Mouse (Mus musculus): Measurements from ENCODE around the gene Tbl1x.
A peak's percentile ranks its signal among the peaks of the same experiment; 100 is the strongest.

The Tbl1x gene

DNA sequence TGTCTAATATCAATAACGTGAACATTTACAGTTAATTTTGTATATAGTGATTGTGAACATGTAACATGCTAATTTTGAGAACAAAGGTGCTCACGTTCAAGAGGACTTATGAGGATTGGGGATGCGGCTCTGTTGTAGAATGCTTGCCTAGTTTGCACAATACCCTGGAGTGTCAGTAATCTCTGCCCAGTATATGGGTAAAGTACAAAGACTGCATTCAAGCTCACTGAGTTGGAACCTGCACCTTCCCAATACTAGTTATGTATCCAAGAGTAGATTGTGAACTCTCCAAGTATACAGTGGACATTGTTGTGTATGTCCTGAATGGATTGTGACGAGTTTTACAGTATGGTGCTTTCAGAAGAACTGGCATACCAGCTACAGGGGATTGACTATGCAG lies 33.7 kb downstream of the Tbl1x start:
- DNase-seq, result no peak

GRCm38 (mm10) chrX:77545362-77546078 lies 34.7 kb downstream of the Tbl1x start:
- DNase-seq, result no peak

- peak in 1 of 2 experiments; percentile 27 for DNase-seq
These were observed 35.6 kb downstream of the Tbl1x start for GRCm38 (mm10) chrX:77546448-77546847.

DNA sequence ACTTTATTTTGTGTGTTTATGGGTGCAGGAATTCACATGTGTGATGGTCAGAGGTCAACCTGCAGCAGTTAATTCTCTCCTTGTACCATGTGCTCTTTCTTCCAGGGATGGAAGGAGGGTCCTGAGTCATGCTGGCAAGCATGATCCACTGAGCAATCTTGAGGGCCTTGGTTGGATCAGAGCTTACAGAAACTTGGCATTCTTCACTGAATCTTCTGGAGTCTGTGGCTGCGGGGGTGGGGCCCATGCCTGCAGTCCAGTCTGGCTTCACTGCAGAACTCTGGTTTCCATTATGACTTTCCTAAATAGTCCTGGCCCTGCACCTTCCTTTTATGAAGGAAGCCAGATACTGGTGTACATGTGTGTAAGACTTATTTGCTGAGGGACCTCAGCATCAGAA lies 38.1 kb downstream of the Tbl1x start:
- peak in 1 of 2 experiments; percentile 7 for DNase-seq

DNA sequence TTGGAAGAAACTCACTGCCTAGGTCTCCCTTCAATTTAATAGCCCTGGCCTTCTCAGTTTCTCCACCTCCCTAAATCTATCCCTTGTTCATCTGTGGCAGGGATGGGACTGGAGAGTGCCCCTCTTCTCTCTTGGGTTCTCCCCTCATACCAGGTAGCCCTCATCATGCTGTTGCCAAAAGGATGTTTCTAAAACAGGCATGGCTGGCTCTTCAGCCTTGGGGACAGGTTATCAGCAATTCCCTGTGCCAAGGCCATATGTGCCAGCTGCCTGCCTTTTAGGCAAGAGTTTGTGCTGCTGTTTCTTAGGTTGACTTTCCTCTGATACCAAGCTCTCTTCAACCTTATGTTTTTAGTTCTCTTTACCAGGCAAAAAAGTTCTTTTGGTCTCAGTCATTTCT lies 39.6 kb downstream of the Tbl1x start:
- no peak for DNase-seq

- DNase-seq, result peak in 1 of 2 experiments; percentile 24
These were observed 40.5 kb downstream of the Tbl1x start for GRCm38 (mm10) chrX:77551306-77551705.

DNA sequence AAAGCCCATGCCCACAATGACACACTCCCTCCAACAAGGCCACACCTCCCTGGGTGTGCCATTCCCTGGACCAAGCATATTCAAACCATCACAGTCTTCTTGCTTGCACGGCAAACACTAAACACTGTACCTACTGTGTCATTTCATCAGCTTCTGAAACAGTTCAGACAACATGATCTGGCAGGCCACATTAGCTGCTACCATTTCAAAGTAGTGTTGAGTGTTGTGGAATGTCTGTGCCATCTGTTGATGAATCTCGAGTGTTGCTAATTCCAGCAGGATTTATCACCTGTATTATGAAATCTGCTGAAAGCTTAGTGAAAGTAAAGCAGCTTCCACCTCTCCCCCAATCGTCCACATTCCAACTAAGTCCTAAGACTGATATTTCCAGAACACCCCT lies 41.3 kb downstream of the Tbl1x start:
- no peak for DNase-seq

- no peak for DNase-seq
These were observed 45.2 kb downstream of the Tbl1x start for GRCm38 (mm10) chrX:77555985-77556384.

DNA sequence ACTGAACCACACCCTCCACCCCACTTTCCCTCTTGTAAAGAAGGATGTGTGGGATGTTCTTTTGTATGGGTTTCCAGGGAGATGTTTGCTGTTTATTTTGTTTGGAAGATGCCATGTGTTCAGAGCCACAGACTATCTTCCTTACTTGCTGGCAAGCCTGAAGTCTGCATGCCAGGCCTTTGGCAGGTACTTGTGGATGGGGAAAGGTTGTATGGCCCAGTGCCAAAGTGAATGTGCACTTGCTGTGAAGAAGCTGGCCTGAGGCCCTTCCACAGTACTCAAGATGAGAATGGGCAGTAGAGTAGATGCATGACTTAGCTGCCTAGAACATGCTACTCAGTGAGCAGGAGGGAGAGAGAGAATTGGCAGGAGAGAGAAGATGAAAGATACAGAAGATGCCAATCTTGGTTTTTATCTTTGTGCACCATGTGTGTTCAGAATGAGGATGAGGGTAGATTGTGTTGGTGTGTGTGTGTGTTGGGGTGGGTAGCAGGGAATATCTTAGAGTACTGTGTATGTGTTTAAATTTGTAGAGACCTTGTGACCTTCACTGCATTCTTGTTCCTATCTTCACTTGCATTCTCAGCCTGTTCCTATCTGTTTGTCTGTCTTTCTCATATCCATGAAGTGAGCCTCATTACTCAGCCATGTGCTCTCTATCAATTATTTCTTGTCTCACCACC lies 48.5 kb downstream of the Tbl1x start:
- DNase-seq, result peak; percentile 85 to 88

DNA sequence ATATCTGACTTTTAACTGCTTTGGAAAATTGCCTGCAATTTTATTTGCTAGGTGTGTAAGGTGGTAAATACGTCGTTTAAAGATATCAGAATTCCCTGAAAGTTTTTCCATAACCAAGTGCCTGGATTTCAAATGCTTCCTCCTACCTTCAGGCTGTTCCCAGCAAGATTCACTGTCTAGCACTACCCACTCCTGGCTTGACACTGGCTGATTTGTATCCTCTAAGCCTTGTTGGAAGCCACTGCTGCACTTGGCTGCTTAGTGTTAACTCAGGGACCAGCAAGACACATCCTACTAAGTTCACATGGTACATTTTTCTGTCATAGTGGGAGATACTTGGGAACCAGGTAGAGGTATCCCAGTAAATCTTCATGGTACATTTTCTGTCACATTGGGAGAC lies 52.8 kb downstream of the Tbl1x start:
- no peak for DNase-seq

- DNase-seq, result no peak
These were observed 55.9 kb downstream of the Tbl1x start for GRCm38 (mm10) chrX:77566739-77567138.

DNA sequence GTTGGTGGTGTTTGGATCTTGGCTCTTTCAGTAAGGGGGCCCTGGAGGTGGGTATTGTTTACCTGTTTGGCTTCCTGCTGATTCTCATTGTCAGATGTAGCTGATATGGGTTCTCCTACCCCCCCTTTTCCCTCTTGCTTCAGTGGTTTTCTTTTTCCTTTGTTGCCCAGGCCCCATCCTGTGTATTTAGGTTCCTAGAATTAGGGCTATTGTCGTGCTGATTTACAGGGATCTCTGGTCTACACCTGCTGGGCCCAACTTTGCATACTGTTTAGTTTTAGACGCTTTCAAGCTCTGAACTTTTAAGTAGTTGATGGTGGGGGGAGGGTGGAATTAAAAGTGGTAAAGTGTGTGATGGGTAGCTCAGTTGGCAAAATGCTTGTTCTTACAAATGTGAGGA lies 57.2 kb downstream of the Tbl1x start:
- no peak for DNase-seq

DNA sequence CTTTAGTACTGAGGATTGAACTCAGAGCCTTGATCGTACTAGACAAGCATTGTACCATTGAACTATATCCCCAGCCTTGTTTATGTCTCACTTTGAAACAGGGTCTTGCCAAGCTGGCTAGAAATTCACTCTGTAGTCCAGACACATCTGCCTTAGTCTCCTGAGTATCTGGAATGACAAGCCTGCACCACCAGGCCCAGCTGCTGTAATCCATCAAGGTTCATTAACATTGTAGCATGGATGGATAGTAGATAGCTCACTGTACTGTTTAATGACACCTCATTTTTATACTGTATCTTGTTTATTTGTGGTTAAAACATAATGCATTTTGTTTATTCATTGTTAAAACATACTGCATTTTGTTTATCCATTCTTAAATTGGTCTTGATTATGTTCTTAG lies 62.9 kb downstream of the Tbl1x start:
- no peak for DNase-seq

DNA sequence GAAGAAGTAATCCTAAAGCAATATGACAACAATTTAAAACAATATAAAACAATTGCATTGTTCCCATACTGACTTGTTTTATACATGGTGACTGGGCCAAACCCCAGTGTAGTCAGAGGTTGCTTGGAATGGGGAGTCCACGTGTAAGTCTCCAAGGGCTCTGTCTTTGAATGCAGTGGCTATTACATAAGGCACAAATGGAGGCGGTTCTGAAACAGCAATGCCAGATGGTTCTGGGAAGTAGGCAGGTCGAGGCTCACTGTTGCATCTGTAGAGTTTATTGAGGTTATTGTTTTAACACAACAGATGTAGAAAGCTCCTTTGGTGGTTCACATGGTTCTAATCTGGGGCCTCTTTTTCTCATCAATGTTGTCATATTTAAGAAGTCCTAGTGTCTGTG lies 66.3 kb downstream of the Tbl1x start:
- DNase-seq, result no peak

DNA sequence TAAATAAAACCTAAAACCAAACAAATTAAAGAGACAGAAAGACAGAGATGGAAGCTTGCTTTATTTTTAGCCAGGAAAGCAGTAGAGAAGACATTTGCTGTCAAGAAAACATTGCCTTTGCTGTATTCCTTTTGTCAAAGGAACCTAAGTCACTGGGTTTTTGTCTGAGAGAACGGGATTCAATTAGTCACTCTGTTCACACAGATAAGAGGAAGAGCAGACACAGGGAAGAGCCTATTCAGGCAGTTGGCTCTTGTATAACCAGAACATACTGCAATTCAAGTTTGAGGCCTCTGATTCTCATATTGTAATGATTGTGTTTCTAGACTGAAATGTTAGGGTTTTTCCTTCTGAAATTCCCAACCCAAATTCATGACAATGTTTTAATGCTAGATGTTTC lies 67.4 kb downstream of the Tbl1x start:
- DNase-seq, result no peak

DNA sequence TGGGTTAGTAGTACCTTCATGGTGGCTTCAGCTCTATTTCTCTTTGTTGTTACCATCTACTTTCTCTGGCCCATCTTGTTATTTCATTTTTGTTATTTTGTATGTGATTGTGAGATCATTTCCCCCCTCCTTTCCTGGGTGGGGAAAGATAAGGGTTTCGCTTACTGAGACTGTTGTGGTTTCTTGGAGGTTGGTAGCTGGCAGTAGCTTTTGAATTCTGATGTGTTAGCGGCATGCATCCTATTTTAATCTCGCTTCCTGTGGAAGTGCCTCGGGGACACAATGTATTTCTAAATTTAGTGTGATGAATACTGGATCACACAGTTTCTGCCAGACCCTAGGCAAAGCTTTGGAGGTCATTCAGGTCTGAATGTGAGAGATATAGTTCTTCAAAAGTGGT lies 69.2 kb downstream of the Tbl1x start:
- DNase-seq, result no peak

DNA sequence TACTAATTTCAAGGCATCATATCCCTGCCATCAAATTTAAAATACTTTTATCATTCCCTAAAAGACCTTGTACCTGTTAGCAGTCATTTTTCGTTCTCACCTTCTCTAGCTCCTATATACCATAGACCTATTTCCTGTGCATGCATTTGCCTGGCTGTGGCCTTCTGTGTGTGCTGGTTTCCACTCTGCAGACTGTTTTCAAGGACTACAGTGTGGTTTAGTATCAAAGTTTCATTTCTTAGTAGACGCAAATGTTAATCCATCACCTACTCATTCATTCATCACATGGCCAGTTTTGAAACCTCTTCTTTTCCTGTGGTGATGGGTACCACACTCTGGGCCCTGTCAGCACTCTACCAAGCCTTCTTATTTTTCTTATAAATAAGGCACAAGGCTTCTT lies 75.2 kb downstream of the Tbl1x start:
- DNase-seq, result no peak

DNA sequence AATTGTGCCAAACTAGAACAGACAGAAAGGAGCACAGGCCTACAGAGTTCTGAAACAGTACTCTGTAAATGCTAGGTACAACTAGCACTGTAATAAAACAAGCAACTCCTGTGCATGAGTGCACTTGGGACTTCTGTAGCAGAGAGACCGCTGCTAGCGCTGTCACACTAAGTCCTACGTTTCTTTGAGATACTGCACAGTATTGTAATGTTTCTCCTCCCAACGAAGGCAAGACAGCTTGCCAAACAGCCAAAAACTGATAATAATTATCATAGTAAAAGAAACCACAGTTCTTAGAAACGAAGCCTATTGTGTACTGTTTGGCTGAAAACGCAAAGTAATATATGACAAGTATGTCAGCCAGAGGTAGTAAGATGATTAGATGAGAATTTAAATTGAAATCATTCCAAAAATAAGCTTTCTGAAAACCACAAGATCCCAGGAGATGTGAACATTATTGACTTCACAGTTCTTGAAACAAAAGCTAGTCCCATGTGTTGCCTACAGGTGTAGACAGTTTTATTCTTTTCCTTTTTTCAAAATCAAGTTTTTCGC lies 83.9 kb downstream of the Tbl1x start:
- DNase-seq, result no peak

DNA sequence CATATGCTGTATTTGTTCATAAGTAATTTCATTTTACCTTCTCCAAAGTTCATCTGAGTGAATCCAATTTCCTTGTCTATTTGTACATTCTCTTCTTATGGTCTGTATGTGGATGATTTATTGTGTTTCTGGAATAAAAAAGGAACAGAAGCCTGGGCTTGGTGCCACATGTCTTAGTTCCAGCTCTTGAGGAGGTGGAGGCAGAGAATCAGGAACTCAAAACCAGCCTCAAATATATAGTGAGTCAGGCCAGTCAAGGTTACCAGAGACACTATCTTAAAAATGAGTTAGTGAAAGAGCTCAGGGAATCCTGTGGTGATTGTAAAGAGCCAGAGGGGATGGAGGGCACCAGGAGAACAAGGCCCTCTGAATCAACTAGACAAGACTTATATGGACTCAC lies 86.9 kb downstream of the Tbl1x start:
- DNase-seq, result peak; percentile 30 to 54

DNA sequence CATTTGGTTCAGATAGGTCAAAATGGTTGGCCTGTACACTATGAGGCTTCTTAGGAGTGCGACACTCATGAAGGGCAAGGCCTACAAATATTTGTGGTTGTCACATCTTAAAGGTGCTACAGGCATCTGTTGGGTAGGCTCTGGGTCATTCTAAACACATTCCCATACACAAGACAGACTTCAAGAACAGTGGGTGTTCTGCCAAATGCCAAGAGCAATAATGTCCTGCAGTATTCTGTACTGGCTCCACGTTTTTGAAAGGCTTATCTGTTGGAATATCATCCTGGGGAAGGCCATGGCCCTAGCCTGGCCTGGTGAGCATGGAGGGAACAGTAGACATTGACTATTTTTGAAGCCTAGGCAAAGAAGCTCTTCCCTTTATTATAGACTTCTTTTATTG lies 87.9 kb downstream of the Tbl1x start:
- peak; percentile 15 to 52 for DNase-seq

DNA sequence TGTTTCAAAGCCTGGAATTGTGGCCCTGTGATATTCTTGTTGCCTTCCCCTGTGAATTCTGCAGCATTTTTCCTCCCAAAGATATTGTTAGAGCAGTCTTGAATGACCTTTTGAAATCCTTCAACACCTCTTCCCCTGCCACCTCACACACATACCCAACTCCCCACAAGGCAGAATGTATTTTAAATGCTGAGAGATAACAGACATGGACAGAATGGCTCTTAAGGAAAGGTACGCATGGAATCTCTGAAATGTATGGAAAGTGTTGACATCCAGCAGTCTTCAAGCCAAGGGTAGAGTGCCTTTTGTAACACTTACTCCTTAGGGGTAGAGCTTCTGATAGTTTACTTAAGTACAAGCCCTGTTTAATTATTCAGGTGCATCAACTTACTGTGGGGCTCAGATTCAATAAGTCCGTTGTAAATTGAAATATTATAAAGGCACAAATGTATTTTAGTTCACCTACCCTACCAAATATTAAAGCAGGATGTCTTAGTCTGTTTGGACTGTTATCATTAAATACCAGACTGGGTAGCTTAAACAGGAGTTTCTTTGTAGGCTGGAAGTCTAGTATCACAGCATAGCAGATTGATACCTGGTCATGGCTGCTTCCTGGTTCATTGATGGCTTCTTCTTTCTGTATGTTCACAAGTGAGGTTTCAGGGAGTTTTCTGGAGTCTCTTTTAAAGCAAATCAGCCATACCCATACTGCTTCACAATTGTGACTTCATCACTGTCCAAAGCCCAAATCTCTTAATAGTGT lies 92.9 kb downstream of the Tbl1x start:
- DNase-seq, result no peak

- DNase-seq, result no peak
These were observed 96.7 kb downstream of the Tbl1x start for GRCm38 (mm10) chrX:77607488-77607887.

DNA sequence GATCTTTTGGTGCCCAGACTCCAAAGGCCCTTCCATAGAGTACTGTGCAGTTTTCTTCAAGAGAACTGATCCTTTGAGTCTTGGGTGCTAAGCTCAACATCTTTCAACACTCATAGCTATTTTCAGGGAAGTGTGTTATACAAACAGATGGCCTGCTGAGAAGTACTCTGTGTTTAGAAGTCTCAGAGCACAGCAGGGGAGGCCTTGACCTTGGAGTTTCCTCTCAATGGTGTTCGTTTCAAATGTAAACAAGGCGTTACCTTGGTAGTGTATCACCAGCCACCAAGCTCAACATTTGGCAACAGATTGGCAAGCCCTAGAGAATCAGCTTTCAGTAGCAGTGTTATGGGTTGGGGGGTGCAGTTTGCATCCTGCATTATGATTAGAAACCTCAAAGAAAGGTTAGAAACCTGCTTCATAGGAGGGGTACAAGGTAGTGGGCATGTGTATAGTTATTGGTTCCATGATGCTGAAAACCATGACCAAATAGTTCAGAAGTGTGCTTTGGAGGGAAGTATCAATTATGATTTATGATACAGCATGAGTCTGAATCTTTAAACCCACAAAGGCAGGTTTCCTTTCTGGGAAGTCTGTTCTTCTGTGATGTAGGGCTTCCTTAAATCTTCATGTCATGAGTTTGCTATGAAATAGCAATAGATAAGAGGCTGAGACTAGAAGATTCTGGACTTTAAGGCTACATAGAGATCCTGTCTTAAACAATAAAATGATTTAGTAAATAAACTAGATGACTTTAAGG lies 98.3 kb downstream of the Tbl1x start:
- DNase-seq, result no peak
